Mouse (Mus musculus): ENCODE measurements around the gene Kmt2e.

Kmt2e gene

DNA sequence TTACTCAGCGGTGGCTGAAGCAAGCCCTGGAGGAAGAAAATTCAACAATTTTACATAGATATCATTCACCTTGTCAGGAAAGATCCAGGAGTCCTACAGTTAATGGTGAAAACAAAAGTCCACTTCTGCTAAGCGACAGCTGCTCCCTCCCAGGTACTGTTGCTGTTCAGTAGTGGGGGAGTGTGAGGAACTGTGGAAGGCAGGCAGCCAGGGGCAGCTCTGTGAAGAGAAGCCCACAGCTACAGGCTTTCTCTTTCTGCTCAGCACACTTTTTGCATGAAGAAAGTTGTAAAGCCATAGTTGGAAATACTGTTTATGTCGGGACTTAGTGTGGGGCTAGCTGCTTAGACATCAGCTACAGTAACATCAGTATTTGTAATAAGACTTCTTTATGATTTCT is 62.2 kb downstream of the Kmt2e start:
- in situ Hi-C loops (cut with MboI, MseI): loop anchor here (25.0 kb wide), 1 partner anchor 1734 kb away; no protein-coding TSS in a partner anchor

DNA sequence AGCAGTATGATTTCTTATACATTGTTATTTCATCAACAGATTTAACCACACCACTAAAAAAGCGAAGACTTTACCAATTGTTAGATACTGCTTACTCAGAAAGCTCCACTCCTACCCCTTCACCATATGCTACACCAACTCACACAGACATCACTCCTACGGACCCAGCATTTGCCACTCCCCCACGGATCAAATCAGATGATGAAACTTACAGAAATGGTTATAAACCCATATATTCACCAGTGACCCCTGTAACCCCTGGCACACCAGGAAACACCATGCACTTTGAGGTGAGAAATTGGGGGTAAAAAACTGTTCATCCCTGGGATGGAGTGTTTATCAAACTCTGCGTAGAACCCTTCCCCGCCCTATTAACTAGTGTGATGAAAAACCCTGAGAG is 62.7 kb downstream of the Kmt2e start:
- in situ Hi-C loops (cut with MboI, MseI): loop anchor here (25.0 kb wide), 1 partner anchor 1735 kb away; no protein-coding TSS in a partner anchor

DNA sequence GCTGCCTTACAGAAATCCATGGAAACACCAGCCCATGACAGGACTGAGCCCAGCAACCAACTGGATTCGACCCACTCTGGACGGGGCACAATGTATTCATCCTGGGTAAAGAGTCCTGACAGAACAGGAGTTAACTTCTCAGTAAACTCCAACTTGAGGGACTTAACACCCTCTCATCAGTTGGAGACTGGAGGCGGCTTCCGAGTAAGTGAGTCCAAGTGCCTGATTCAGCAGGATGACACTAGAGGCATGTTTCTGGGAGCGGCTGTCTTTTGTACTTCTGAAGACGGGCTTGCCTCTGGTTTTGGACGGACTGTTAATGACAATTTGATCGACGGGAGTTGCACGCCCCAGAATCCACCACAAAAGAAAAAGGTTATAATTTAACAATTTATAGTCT is 63.7 kb downstream of the Kmt2e start:
- in situ Hi-C loops (cut with MboI, MseI): loop anchor here (25.0 kb wide), 1 partner anchor 1736 kb away; no protein-coding TSS in a partner anchor

DNA sequence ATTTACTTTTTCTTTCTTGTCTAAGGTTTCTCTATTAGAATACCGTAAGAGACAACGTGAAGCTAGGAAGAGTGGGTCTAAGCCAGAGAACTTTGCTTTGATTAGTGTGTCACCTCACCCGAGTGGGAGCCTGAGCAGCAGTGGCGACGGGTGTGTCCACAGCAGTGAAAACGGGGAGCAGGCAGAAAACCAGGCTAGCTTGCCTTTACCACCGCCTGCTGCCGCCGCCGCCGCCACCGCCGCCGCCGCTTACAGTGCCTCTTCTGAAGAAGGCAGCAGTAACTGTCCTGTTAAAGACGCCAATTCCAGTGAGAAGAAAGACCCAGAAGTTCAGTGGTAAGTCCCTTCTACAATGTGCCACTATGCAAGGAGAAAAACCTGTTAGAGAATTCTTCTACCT is 65.0 kb downstream of the Kmt2e start:
- in situ Hi-C loops (cut with MboI, MseI): loop anchor here (25.0 kb wide), 1 partner anchor 1737 kb away; no protein-coding TSS in a partner anchor

DNA sequence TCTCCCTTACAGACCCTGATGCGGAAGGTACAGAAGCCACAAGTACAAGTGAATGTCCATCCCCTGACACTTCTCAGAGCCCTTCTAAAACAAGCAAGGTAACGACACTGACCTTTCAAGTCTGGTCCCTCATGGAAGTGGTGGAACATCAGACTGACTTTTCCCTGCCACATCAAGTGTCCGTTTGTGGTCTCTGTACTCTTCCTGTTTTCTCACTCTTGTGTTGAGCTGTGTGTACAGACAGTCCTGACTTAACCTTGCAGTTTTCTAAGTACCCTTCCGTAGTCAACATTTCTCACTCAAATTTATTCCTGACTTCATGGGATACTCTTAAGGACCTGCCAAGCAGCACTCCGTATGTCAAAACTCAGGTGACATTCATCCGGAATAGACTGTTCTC is 66.5 kb downstream of the Kmt2e start:
- in situ Hi-C loops (cut with MboI, MseI): no loop called here

DNA sequence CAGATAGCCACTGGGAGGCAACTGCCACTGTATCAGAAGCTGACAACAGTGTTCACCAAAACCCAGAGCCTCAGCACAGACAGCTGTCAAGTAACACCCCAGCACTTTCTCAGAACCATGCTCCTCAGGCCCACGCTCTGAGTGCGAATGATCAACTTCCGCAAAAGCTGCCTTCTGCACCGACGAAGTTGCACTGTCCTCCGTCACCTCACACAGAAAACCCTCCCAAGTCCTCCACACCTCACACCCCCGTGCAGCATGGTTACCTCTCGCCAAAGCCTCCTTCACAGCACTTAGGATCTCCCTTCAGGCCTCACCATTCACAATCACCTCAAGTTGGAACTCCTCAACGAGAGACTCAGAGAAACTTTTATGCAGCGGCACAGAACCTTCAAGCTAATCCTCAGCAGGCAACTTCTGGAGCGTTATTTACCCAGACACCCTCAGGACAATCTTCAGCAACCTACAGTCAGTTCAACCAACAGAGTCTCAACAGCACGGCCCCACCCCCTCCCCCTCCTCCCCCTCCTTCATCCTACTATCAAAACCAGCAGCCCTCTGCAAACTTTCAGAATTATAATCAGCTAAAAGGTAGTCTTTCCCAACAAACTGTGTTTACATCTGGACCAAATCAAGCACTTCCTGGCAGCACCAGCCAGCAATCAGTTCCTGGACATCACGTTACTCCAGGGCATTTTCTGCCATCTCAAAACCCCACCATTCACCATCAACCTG is 67.5 kb downstream of the Kmt2e start:
- in situ Hi-C loops (cut with MboI, MseI): no loop called here

DNA sequence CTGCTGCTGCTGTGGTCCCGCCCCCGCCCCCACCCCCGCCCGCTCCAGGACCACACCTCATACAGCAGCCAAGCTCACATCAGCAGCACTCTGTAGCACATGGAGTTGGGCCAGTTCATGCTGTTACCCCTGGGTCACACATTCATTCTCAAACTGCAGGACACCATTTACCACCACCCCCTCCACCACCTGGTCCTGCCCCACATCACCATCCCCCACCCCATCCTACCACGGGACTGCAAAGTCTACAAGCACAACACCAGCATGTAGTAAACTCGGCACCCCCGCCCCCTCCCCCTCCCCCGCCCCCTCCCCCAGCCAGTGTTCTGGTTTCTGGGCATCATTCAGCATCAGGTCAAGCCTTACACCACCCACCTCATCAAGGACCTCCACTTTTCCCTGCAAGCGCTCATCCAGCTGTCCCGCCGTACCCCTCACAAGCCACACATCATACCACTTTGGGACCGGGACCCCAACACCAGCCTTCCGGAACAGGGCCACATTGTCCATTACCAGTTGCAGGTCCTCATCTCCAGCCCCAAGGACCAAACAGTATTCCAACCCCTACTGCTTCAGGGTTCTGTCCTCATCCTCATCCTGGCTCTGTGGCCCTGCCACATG is 68.2 kb downstream of the Kmt2e start:
- in situ Hi-C loops (cut with MboI, MseI): no loop called here

DNA sequence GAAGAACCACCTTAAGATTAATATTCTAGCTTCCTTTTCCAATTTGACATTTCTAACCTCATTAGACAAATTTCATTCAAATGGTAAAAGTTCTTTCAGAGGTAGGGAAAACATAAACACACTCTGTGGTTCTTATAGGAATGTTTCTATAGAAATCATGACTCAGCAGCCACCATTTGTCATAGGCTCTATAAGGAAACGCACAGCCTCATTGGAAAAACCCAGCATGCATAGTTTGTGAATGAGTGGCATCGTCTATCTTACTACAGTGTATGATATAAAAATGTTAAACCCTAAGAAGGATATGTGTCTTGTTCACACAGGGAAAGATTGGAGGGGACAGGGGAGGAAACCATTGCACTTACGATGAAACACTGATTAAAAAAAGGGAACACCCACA is 71.3 kb downstream of the Kmt2e start:
- in situ Hi-C loops (cut with MboI, MseI): no loop called here

DNA sequence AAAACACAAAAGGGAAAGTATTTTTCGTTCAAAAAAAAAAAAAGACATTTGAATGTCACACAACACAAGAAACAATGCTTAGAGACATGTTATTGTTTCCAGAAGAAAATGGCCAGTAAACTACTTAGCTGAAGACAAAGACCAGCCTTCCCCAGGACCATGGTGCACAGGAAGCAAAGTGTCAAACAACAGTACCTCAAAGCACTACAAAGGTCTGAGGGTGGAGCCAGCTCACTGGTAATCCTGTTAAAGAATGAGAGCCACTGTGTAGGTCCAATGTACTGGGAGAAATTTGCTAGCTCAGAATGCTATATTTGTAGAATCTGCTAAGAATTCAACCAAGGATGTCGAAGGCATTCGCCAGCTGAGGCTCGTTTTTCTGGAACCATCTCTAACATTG is 73.0 kb downstream of the Kmt2e start:
- in situ Hi-C loops (cut with MboI, MseI): no loop called here

DNA sequence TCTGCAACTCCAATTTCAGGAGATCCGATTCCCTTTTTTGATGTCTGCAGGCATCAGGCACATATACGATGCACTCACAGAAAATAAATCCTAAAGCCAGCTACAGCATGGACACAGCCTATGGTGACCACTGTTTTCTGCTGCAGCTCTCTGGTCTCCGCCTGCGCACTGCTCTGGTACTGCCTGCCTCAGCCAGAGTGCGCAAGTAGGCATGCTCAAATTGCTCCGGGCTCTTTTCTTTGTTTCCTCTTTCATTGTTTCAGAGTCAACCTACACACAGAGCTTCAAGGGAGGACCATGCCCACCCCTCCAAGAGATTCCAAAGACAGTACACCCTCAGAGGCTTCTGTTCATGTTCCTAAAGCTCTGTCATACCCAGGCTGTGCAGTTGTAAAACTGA is 74.4 kb downstream of the Kmt2e start:
- in situ Hi-C loops (cut with MboI, MseI): no loop called here

DNA sequence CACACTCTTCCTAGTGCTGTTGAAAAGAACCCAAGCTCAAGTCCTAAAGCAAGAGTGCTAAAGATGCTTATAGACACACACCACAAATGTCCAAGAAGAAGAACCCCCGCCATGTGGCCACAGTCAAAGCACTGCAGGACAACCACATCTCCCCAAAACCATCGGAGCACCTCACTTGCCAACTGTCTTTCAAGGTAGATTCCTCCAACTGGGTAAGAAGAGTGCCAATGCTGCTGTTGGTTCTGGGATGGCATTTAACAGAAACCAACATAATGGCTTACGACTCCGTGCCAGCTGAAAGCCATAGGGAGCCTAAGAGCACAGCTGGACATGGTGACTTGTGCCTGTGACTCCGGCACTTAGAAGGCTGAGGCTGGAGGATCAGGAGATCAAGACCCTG is 77.2 kb downstream of the Kmt2e start:
- in situ Hi-C loops (cut with MboI, MseI): loop anchor here (10.0 kb wide), 1 partner anchor 153 kb away; no protein-coding TSS in a partner anchor

DNA sequence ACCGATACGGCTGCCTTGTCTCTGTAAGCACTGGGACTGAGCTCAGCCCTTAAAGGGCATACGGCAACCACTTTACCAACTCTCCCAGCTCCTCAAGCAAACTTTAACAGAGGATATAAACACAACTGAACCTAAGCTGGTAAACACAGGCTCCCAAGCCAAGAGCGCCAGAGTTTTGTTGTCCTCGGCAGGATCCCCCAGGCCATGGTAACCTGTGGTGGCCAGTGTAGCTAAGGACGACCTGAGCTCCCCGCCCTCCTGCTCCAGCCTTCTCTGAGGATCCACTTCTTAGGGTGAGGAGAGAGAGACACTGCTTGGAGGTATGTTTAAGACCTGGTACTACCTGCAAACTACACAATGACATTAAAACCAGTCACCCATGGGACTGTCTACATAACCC is 78.3 kb downstream of the Kmt2e start:
- in situ Hi-C loops (cut with MboI, MseI): loop anchor here (10.0 kb wide), 1 partner anchor 152 kb away; no protein-coding TSS in a partner anchor

DNA sequence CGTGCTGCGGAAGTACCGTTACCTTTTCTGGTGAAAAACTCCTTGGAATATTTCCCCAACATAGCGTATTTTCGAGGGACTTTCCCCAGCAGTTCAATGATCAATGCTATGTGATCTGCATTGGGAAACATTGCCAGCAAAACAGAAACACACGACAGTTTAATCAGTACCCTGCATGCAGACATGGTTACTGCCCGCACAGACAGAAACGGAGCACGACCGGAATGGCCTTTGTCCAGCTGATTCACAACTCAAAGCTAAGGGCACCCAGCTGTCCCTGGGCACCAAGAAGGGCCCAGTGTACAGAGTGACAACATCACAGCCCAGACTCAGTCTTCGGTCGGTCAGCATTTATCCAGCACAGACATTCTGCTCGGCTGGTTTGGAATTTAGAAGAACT is 79.2 kb downstream of the Kmt2e start:
- in situ Hi-C loops (cut with MboI, MseI): loop anchor here (10.0 kb wide), 1 partner anchor 151 kb away; no protein-coding TSS in a partner anchor

DNA sequence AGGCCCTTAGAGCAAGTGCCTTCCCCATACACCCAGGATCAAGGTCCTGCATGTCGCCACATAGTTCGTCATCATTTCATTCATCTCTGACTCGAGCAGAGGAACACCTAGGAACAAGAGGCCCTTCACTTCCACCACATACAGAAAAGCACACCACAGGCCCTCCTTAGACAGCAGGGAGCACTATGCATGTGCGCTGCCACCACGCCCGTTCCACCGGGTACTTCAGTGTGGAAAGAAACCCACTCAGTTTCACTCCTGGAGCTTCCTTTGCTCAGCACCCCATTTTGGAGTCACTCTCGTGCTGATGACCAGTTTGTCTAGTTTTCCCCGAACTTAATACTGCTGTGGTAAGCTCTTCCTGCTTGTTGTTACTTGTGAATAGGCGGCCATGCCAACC is 80.8 kb downstream of the Kmt2e start:
- in situ Hi-C loops (cut with MboI, MseI): loop anchor here (10.0 kb wide), 1 partner anchor 150 kb away; no protein-coding TSS in a partner anchor

DNA sequence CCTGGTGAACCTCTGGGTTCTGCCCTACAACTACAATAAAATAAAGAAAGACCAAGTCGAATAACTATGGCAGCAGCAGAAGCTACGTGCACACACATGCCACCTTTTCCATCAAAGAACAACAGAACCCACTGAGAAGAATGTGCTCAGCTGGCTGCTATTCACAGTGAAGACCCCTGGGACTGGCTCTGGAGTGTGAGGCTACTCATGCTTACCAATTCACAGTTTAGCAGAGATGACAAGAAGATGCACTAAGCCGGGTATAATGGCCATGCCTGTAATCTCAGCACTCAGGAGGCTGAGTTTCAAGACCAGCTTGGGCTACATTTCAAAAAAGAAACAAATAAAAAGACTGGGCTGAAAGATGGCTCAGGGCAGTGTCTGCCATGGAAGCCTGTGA is 82.7 kb downstream of the Kmt2e start:
- in situ Hi-C loops (cut with MboI, MseI): loop anchor here (10.0 kb wide), 1 partner anchor 148 kb away; no protein-coding TSS in a partner anchor

DNA sequence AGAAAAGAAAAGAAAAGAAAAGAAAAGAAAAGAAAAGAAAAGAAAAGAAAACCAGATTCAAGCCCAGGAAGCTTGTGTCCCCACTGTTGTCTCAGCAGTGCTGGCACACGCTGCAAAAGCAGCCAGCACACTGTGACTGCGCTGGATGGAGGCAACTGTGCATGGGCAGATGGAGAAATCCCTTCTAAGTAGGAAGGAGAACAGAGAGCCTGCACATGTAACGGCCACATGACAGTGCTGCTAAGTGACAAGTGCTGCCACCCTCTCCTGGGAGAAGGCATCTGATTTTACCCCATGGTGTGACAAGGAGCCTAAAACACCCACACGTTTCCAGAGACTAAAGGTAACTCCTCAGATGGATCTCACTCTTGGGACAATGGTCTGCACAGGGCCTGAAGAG is 83.6 kb downstream of the Kmt2e start:
- in situ Hi-C loops (cut with MboI, MseI): loop anchor here (10.0 kb wide), 1 partner anchor 147 kb away; no protein-coding TSS in a partner anchor

DNA sequence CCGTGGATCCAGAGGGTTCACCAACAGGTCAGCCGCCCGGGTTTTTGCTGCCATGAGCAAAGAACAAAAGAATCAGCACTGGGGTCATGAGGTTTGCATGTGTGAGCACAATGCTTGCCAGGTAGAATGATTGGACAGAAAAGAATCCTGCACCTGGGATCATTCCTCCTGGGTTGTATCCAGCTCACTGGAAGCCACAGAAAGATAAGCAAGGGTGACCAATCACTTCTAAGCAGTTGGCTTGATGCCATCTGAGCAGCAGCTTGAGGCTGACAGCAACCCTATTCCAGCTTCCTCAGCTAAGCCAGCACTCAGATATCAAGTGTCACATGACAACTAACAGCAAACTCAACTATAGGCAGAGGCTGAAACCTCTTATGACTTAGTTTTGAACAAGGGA is 84.4 kb downstream of the Kmt2e start:
- in situ Hi-C loops (cut with MboI, MseI): loop anchor here (10.0 kb wide), 1 partner anchor 146 kb away; no protein-coding TSS in a partner anchor

DNA sequence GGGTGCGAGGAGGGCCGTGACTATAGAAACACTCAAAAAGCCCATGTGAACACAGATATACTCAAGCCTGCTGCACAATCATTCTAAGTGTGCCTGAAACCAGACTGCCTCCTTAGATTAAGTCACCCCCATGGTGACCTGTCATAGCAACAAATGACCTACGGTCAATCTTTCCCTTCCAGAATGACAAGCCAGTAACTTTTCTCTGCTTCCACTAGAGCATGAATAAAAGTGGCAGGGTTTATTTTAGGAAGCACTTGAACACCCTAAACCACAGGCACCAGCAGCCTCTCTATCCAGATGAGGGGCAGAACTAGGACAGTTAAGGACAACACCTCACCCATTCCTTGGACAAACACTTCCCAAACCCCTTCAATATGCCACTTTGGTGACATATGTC is 85.4 kb downstream of the Kmt2e start:
- in situ Hi-C loops (cut with MboI, MseI): loop anchor here (10.0 kb wide), 1 partner anchor 145 kb away; no protein-coding TSS in a partner anchor

DNA sequence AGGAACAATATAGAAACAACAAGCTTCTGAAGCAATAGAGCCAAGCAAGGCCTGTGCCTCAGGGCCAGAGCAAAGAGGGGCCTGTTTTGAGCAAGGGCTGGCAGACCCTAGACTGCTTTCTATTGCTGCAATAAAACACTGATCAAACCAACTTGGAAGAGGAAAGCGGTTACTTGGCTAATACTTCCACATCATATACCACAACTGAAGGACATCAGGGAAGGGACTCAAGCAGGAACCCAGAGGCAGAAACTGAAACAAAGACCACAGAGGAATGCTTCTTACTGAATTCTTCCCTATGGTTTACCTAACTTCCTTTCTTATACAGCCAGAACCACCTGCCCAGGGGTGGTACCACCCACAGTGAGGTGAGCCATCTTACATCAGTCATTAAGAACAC is 87.4 kb downstream of the Kmt2e start:
- in situ Hi-C loops (cut with MboI, MseI): no loop called here

DNA sequence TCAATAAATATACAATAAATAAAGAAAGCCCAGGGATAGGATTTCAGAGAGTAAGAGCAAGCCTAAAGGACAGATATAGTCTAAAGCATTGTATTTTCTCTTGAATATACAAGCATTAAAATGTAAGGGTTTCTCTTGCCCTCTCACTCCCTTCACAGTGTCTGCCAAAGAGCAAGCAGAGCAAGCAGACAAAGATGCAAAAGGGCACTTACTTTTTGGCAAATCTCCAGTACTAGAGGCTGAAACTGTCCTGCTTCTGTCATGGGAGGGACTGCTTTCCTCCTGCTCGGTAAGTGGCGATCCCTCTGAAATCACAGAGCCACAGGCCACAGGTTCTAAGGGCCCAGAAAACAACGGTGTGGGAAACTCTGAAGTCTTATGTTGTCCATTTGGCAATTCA is 89.7 kb downstream of the Kmt2e start:
- in situ Hi-C loops (cut with MboI, MseI): no loop called here

DNA sequence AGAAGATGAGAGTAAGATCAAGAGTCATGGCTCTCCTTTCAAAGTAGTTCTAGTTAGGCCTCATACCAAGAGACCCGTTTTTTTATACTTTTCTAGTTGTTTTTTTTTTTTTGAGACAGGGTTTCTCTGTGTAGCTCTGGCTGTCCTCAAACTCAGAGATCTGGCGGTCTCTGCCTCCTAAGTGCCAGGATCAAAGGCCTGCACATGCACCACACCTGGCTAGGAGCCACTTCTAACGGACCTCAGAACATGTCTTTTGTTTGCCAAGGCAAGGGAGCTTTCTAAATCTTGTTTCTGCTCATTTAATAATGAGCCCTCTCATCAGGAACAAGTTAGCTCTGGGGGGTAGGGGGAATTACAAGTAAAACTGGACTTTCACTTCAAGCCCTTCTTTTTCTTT is 90.4 kb downstream of the Kmt2e start:
- in situ Hi-C loops (cut with MboI, MseI): no loop called here

DNA sequence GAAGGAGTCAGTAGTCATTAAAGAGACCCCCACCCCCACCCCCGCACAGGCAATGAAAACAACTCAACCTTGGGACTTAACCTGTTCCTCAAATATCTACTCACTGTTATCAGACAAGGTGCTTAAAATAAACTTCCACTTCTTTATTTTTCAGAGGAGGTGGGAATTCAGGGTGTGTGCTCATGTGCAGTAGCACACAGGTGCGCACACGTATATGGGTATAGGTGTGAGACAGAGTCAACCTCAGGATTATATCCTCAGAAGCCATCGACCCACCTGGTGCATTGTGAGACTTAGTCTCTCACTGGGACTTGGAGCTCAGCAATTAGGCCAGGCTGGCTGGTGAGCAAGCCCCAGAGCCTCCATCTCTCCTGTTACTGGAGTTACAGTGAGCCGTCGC is 96.9 kb downstream of the Kmt2e start:
- in situ Hi-C loops (cut with MboI, MseI): no loop called here

Data from regulatory T cell (primary cell).